ENCODE assay signal across 8 mouse cellular contexts in genomic region chr17:35194844-35195630, GRCm38 (mm10). TPM values are rescaled to one million over a fixed set of nuclear protein-coding genes. Genes with fewer than 3 reads are reported as not detected.
DNase-seq lines count a peak whose midpoint lies in the region; ATAC-seq lines count a peak whose summit lies in the region.

No protein-coding gene starts in this region.

- 45% methylated on average over 19 of the region's 19 CpGs for WGBS in kidney, embryonic 16.5 days
- 41% methylated on average over 19 of the region's 19 CpGs for WGBS in embryonic facial prominence, embryonic 10.5 days
- WGBS in intestine, embryonic 15.5 days: 40% methylated on average over 19 of the region's 19 CpGs
- 48% methylated on average over 19 of the region's 19 CpGs for WGBS in neural tube, embryonic 12.5 days

- peak overlapping the region; percentile 68 for H3K4me2 ChIP-seq in kidney, embryonic 16.5 days (replicated peaks; ENCODE audit: low read depth, low read length)
- H3K4me2 ChIP-seq in intestine, embryonic 15.5 days (replicated peaks): peak overlapping the region; percentile 94
- peak overlapping the region; percentile 71 for H3K4me2 ChIP-seq in neural tube, embryonic 12.5 days (replicated peaks)

- H3K27me3 ChIP-seq in kidney, embryonic 16.5 days (ENCODE audit: insufficient read depth, low read length): peaks cover 29% of the 10 kb centered on the region
- peaks cover 65% of the 10 kb centered on the region for H3K27me3 ChIP-seq in embryonic facial prominence, embryonic 10.5 days (replicated peaks; ENCODE audit: low read depth, poor library complexity, severe bottlenecking)
- peaks cover 19% of the 10 kb centered on the region for H3K27me3 ChIP-seq in intestine, embryonic 15.5 days (replicated peaks)
- H3K27me3 ChIP-seq in neural tube, embryonic 12.5 days (replicated peaks): peaks cover 34% of the 10 kb centered on the region

- H3K36me3 ChIP-seq in kidney, embryonic 16.5 days (ENCODE audit: insufficient read depth, low read length): no peaks in the 10 kb centered on the region
- no peaks in the 10 kb centered on the region for H3K36me3 ChIP-seq in embryonic facial prominence, embryonic 10.5 days (replicated peaks)
- H3K36me3 ChIP-seq in intestine, embryonic 15.5 days: no peaks in the 10 kb centered on the region
- no peaks in the 10 kb centered on the region for H3K36me3 ChIP-seq in neural tube, embryonic 12.5 days

- DNase-seq in kidney, adult 9 months: no peak
- no peak for DNase-seq in embryonic facial prominence, embryonic 10.5 days (ENCODE audit: low spot score)
- no peak for DNase-seq in gastrocnemius, postnatal 36 days

- no peaks in the 10 kb centered on the region for H3K9me3 ChIP-seq in kidney, embryonic 16.5 days (ENCODE audit: low read length)
- no peaks in the 10 kb centered on the region for H3K9me3 ChIP-seq in embryonic facial prominence, embryonic 10.5 days
- no peaks in the 10 kb centered on the region for H3K9me3 ChIP-seq in intestine, embryonic 15.5 days
- H3K9me3 ChIP-seq in neural tube, embryonic 12.5 days: no peaks in the 10 kb centered on the region

- H3K27ac ChIP-seq in kidney, embryonic 16.5 days (ENCODE audit: low read length): no peak overlapping the region
- H3K27ac ChIP-seq in embryonic facial prominence, embryonic 10.5 days (replicated peaks): peak overlapping the region; percentile 35; the same call in 1 of the 2 replicates
- no peak overlapping the region for H3K27ac ChIP-seq in intestine, embryonic 15.5 days
- no peak overlapping the region for H3K27ac ChIP-seq in neural tube, embryonic 12.5 days

- peak overlapping the region; percentile 43 for H3K4me3 ChIP-seq in kidney, embryonic 16.5 days (ENCODE audit: low read length)
- peak overlapping the region; percentile 61 for H3K4me3 ChIP-seq in embryonic facial prominence, embryonic 10.5 days
- H3K4me3 ChIP-seq in intestine, embryonic 15.5 days (replicated peaks): peak overlapping the region; percentile 45
- H3K4me3 ChIP-seq in neural tube, embryonic 12.5 days: peak overlapping the region; percentile 36

- intact Hi-C loops in gastrocnemius, postnatal 36 days (cut with DNase I): loop anchor here (2.0 kb wide), 1 partner anchor 16 kb away; no protein-coding TSS in a partner anchor

- ATAC-seq in kidney, embryonic 16.5 days (ENCODE audit: low FRiP score, low TSS enrichment): 0 out of 2 replicates have a peak, but pooled peaks have one; percentile 49
- ATAC-seq in intestine, embryonic 15.5 days: 0 out of 2 replicates have a peak, but pooled peaks have one; percentile 6
- no peak for ATAC-seq in neural tube, embryonic 12.5 days (ENCODE audit: low FRiP score, low read depth)
- ATAC-seq in megakaryocyte-erythroid progenitor cell, adult 5-6 weeks (replicated peaks; ENCODE audit: low FRiP score, low TSS enrichment, poor library complexity, severe bottlenecking): no peak
- no peak for ATAC-seq in megakaryocyte progenitor cell, adult 5-6 weeks (replicated peaks; ENCODE audit: poor library complexity)

- peak overlapping the region; percentile 47 for H3K9ac ChIP-seq in kidney, embryonic 16.5 days (replicated peaks; ENCODE audit: low read length)
- H3K9ac ChIP-seq in intestine, embryonic 15.5 days: peak overlapping the region; percentile 56
- 0 out of 2 replicates have a peak overlapping the region, but pooled peaks have one; percentile 35 for H3K9ac ChIP-seq in neural tube, embryonic 12.5 days

- peaks cover 14% of the 10 kb centered on the region for H3K4me1 ChIP-seq in kidney, embryonic 16.5 days (ENCODE audit: insufficient read depth, low read length)
- H3K4me1 ChIP-seq in embryonic facial prominence, embryonic 10.5 days: peaks cover 32% of the 10 kb centered on the region
- peaks cover 19% of the 10 kb centered on the region for H3K4me1 ChIP-seq in intestine, embryonic 15.5 days (replicated peaks)
- H3K4me1 ChIP-seq in neural tube, embryonic 12.5 days: peaks cover 9% of the 10 kb centered on the region

RNA-seq across cellular contexts. Expression of gene Ltb, which starts 0.8 kb away (rescaled TPM):
- 0.66 and 1.2 TPM in 2 replicates for polyA plus RNA-seq in kidney, embryonic 16.5 days (2015; fragmentation: Nextera tagmentation; extraction: Ambion mirVana)
- 0.16 and 0.34 TPM in 2 replicates for polyA plus RNA-seq in embryonic facial prominence, embryonic 10.5 days (2016; fragmentation: Nextera tagmentation; extraction: Ambion mirVana)
- polyA plus RNA-seq in intestine, embryonic 15.5 days (2015; fragmentation: Nextera tagmentation; extraction: Ambion mirVana): 5.0 and 5.2 TPM in 2 replicates
- 0.39 and 0.57 TPM in 2 replicates for polyA plus RNA-seq in neural tube, embryonic 12.5 days (2016; fragmentation: Nextera tagmentation; extraction: Ambion mirVana)
- total RNA-seq in megakaryocyte-erythroid progenitor cell, adult 5-6 weeks (2014; fragmentation: Nextera tagmentation): 5.5 and 12.6 TPM in 2 replicates
- 1.3 TPM in 1 of 2 replicates, not detected in the other for total RNA-seq in megakaryocyte-erythroid progenitor cell, adult 5-6 weeks (2017)
- 0.22 and 0.81 TPM in 2 replicates for total RNA-seq in megakaryocyte progenitor cell, adult 5-6 weeks (2015)
- total RNA-seq in megakaryocyte progenitor cell, adult 5-6 weeks (2017): 0.47 and 4.4 TPM in 2 replicates
- under 1 TPM in 1 of 2 experiments, not detected in 1; 0.46 TPM for total RNA-seq in gastrocnemius, postnatal 36 days (2021)

RNA-seq across cellular contexts. Expression of gene Tnf, which starts 6.8 kb away (rescaled TPM):
- 0.15 and 0.28 TPM in 2 replicates for polyA plus RNA-seq in kidney, embryonic 16.5 days (2015; fragmentation: Nextera tagmentation; extraction: Ambion mirVana)
- polyA plus RNA-seq in embryonic facial prominence, embryonic 10.5 days (2016; fragmentation: Nextera tagmentation; extraction: Ambion mirVana): not detected in 2 replicates
- polyA plus RNA-seq in intestine, embryonic 15.5 days (2015; fragmentation: Nextera tagmentation; extraction: Ambion mirVana): 0.19 TPM in 1 of 2 replicates, not detected in the other
- 0.18 TPM in 1 of 2 replicates, not detected in the other for polyA plus RNA-seq in neural tube, embryonic 12.5 days (2016; fragmentation: Nextera tagmentation; extraction: Ambion mirVana)
- total RNA-seq in megakaryocyte-erythroid progenitor cell, adult 5-6 weeks (2014; fragmentation: Nextera tagmentation): 1.8 TPM in 1 of 2 replicates, not detected in the other
- total RNA-seq in megakaryocyte-erythroid progenitor cell, adult 5-6 weeks (2017): 0.88 and 7.7 TPM in 2 replicates
- total RNA-seq in megakaryocyte progenitor cell, adult 5-6 weeks (2015): 18.6 and 33.2 TPM in 2 replicates
- 11.1 and 16.4 TPM in 2 replicates for total RNA-seq in megakaryocyte progenitor cell, adult 5-6 weeks (2017)
- total RNA-seq in gastrocnemius, postnatal 36 days (2021): under 1 TPM in 1 of 2 experiments, not detected in 1; 0.46 TPM

RNA-seq across cellular contexts. Expression of gene Lst1, which starts 6.8 kb away (rescaled TPM):
- polyA plus RNA-seq in kidney, embryonic 16.5 days (2015; fragmentation: Nextera tagmentation; extraction: Ambion mirVana): 10.7 and 12.8 TPM in 2 replicates
- polyA plus RNA-seq in embryonic facial prominence, embryonic 10.5 days (2016; fragmentation: Nextera tagmentation; extraction: Ambion mirVana): 2.6 and 6.9 TPM in 2 replicates
- 18.9 and 19.4 TPM in 2 replicates for polyA plus RNA-seq in intestine, embryonic 15.5 days (2015; fragmentation: Nextera tagmentation; extraction: Ambion mirVana)
- polyA plus RNA-seq in neural tube, embryonic 12.5 days (2016; fragmentation: Nextera tagmentation; extraction: Ambion mirVana): 6.8 and 7.0 TPM in 2 replicates
- total RNA-seq in megakaryocyte-erythroid progenitor cell, adult 5-6 weeks (2014; fragmentation: Nextera tagmentation): not detected in 2 replicates
- total RNA-seq in megakaryocyte-erythroid progenitor cell, adult 5-6 weeks (2017): 15.8 TPM in 1 of 2 replicates, not detected in the other
- 65.2 and 70.1 TPM in 2 replicates for total RNA-seq in megakaryocyte progenitor cell, adult 5-6 weeks (2015)
- 47.2 and 99.6 TPM in 2 replicates for total RNA-seq in megakaryocyte progenitor cell, adult 5-6 weeks (2017)
- 1 to 10 TPM in 1 of 2 experiments, under 1 TPM in 1; 0.74 to 1.5 TPM for total RNA-seq in gastrocnemius, postnatal 36 days (2021)

RNA-seq across cellular contexts. Expression of gene Lta, which starts 10.1 kb away (rescaled TPM):
- polyA plus RNA-seq in kidney, embryonic 16.5 days (2015; fragmentation: Nextera tagmentation; extraction: Ambion mirVana): 0.13 TPM in 1 of 2 replicates, not detected in the other
- polyA plus RNA-seq in embryonic facial prominence, embryonic 10.5 days (2016; fragmentation: Nextera tagmentation; extraction: Ambion mirVana): not detected in 2 replicates
- 1.1 TPM in 2 replicates for polyA plus RNA-seq in intestine, embryonic 15.5 days (2015; fragmentation: Nextera tagmentation; extraction: Ambion mirVana)
- polyA plus RNA-seq in neural tube, embryonic 12.5 days (2016; fragmentation: Nextera tagmentation; extraction: Ambion mirVana): not detected in 2 replicates
- 0.45 TPM in 1 of 2 replicates, not detected in the other for total RNA-seq in megakaryocyte-erythroid progenitor cell, adult 5-6 weeks (2014; fragmentation: Nextera tagmentation)
- total RNA-seq in megakaryocyte-erythroid progenitor cell, adult 5-6 weeks (2017): not detected in 2 replicates
- total RNA-seq in megakaryocyte progenitor cell, adult 5-6 weeks (2015): not detected in 2 replicates
- total RNA-seq in megakaryocyte progenitor cell, adult 5-6 weeks (2017): not detected in 2 replicates
- total RNA-seq in gastrocnemius, postnatal 36 days (2021): under 1 TPM; 0.36 to 0.62 TPM

RNA-seq across cellular contexts. Expression of gene Aif1, which starts 19.2 kb away (rescaled TPM):
- polyA plus RNA-seq in kidney, embryonic 16.5 days (2015; fragmentation: Nextera tagmentation; extraction: Ambion mirVana): 8.3 and 9.2 TPM in 2 replicates
- 2.9 and 3.9 TPM in 2 replicates for polyA plus RNA-seq in embryonic facial prominence, embryonic 10.5 days (2016; fragmentation: Nextera tagmentation; extraction: Ambion mirVana)
- polyA plus RNA-seq in intestine, embryonic 15.5 days (2015; fragmentation: Nextera tagmentation; extraction: Ambion mirVana): 20.6 and 21.7 TPM in 2 replicates
- polyA plus RNA-seq in neural tube, embryonic 12.5 days (2016; fragmentation: Nextera tagmentation; extraction: Ambion mirVana): 8.3 and 9.1 TPM in 2 replicates
- not detected in 2 replicates for total RNA-seq in megakaryocyte-erythroid progenitor cell, adult 5-6 weeks (2014; fragmentation: Nextera tagmentation)
- 7.4 TPM in 1 of 2 replicates, not detected in the other for total RNA-seq in megakaryocyte-erythroid progenitor cell, adult 5-6 weeks (2017)
- total RNA-seq in megakaryocyte progenitor cell, adult 5-6 weeks (2015): 5.8 and 12.4 TPM in 2 replicates
- total RNA-seq in megakaryocyte progenitor cell, adult 5-6 weeks (2017): 8.9 and 11.5 TPM in 2 replicates
- under 1 TPM in 1 of 2 experiments, not detected in 1; 0.47 TPM for total RNA-seq in gastrocnemius, postnatal 36 days (2021)

Comparison
In these comparisons a context has a peak if more than half of its experiments do, and no peak if none do; other contexts are left out.
1. ATAC-seq: peak in kidney, embryonic 16.5 days (single experiment) and intestine, embryonic 15.5 days (single experiment); none in neural tube, embryonic 12.5 days (single experiment), megakaryocyte-erythroid progenitor cell, adult 5-6 weeks (single experiment) and megakaryocyte progenitor cell, adult 5-6 weeks (single experiment).
2. Peak in every context shown above with its lines, with median percentiles within 50 percentile points of each other: H3K4me2 ChIP-seq, H3K4me3 ChIP-seq and H3K9ac ChIP-seq.